Mouse (Mus musculus) megakaryocyte, embryonic 14.5 days (primary cell): ENCODE data around the gene Ralgapa2.

ENCODE experiments used
- FLI1 ChIP-seq: IDR thresholded peaks from 2 replicates; pipeline ENCODE4 v1.6.1; 2012; ENCODE audit warnings: low read length, inconsistent platforms, mixed read lengths
- GATA1 ChIP-seq: IDR thresholded peaks from 3 replicates; pipeline ENCODE4 v1.6.1; 2012; ENCODE audit warnings: mixed read lengths, low read length, inconsistent platforms, borderline replicate concordance

- TF ChIP-seq GATA1 (no peak), FLI1 (no peak)
Observed at GRCm38 (mm10) chr2:146226484-146226883, 285.7 kb downstream of the Ralgapa2 start.
